22 mouse cellular contexts compared by ENCODE assay signal in genomic region chr15:88386711-88387110, GRCm38 (mm10).
A peak's percentile ranks its signal among the peaks of the same experiment; 100 is the strongest.
DNase-seq lines count a peak whose midpoint lies in the region; ATAC-seq and TF ChIP-seq lines count a peak whose summit lies in the region.
"Had no signal": no experiment of that assay in that cellular context is flagged by ENCODE, and none has a peak within 500 bp of the region (broad histone marks: within the 10 kb centered on the region; RNA-seq: fewer than 3 reads in every experiment).

No protein-coding gene starts in this region.

- no peaks in the 10 kb centered on the region for H3K9me3 ChIP-seq in forebrain, embryonic 12.5 days
- no peaks in the 10 kb centered on the region for H3K9me3 ChIP-seq in forebrain, postnatal 0 days (ENCODE audit: low read length)
- H3K9me3 ChIP-seq in forebrain, embryonic 14.5 days (replicated peaks; ENCODE audit: control insufficient read depth, low read length) = 0 out of 2 replicates have a peak, but pooled peaks cover 2% of the 10 kb centered on the region
- H3K9me3 ChIP-seq in midbrain, embryonic 11.5 days (ENCODE audit: control insufficient read depth, low read length) = no peaks in the 10 kb centered on the region
- H3K9me3 ChIP-seq: embryonic facial prominence, embryonic 15.5 days; hindbrain, embryonic 13.5 days had no signal

- H3K4me1 ChIP-seq in forebrain, embryonic 12.5 days = peaks cover 12% of the 10 kb centered on the region; the same call in 1 of the 2 replicates
- H3K4me1 ChIP-seq in forebrain, postnatal 0 days (ENCODE audit: insufficient read depth) = no peaks in the 10 kb centered on the region
- peaks cover 18% of the 10 kb centered on the region for H3K4me1 ChIP-seq in forebrain, embryonic 14.5 days (ENCODE audit: control insufficient read depth, insufficient read depth, low read length)
- H3K4me1 ChIP-seq in midbrain, embryonic 11.5 days (ENCODE audit: control insufficient read depth, insufficient read depth, low read length) = no peaks in the 10 kb centered on the region
- H3K4me1 ChIP-seq: embryonic facial prominence, embryonic 15.5 days; heart, embryonic 13.5 days had no signal

- no peak for DNase-seq in forebrain, postnatal 0 days
- DNase-seq in adrenal gland, adult 8-10 months = peak; percentile 49
- peak; percentile 4 for DNase-seq in adrenal gland, postnatal 10 days
- peak; percentile 79 for DNase-seq in forebrain, embryonic 14.5 days (ENCODE audit: low spot score)
- DNase-seq in midbrain, embryonic 11.5 days (ENCODE audit: low spot score, missing footprints) = no peak
- no peak for DNase-seq in Muller cell, postnatal 12 days (ENCODE audit: inconsistent ontology term)
- DNase-seq: cerebellum, adult 11 months; cerebellum, adult 8-10 months; cerebellum, postnatal 14 days; embryo, embryonic 11 days; gastrocnemius, adult 2 months; gastrocnemius, postnatal 36 days; heart, adult 11 months; heart, postnatal 36 days; kidney, adult 11 months; kidney, adult 9 months had no signal

- WGBS in forebrain, embryonic 12.5 days = 32% methylated on average over 6 of the region's 6 CpGs
- 25% methylated on average over 6 of the region's 6 CpGs for WGBS in forebrain, postnatal 0 days
- 14% methylated on average over 6 of the region's 6 CpGs for WGBS in forebrain, embryonic 14.5 days
- WGBS in midbrain, embryonic 11.5 days = 84% methylated on average over 6 of the region's 6 CpGs

- no peaks in the 10 kb centered on the region for H3K36me3 ChIP-seq in forebrain, embryonic 12.5 days (replicated peaks)
- H3K36me3 ChIP-seq in forebrain, postnatal 0 days (ENCODE audit: insufficient read depth) = no peaks in the 10 kb centered on the region
- no peaks in the 10 kb centered on the region for H3K36me3 ChIP-seq in forebrain, embryonic 14.5 days (ENCODE audit: control insufficient read depth, insufficient read depth, low read length)
- no peaks in the 10 kb centered on the region for H3K36me3 ChIP-seq in midbrain, embryonic 11.5 days (ENCODE audit: control insufficient read depth, insufficient read depth, low read length)
- H3K36me3 ChIP-seq: embryonic facial prominence, embryonic 15.5 days; heart, embryonic 13.5 days; hindbrain, embryonic 13.5 days had no signal

- TF ChIP-seq CTCF in forebrain, postnatal 0 days (IDR thresholded peaks at IDR 0.05; ENCODE audit: low read depth) = no peak

- H3K27me3 ChIP-seq in forebrain, embryonic 12.5 days = peaks cover 28% of the 10 kb centered on the region
- H3K27me3 ChIP-seq in forebrain, postnatal 0 days (ENCODE audit: insufficient read depth, low read length) = no peaks in the 10 kb centered on the region
- no peaks in the 10 kb centered on the region for H3K27me3 ChIP-seq in forebrain, embryonic 14.5 days (replicated peaks; ENCODE audit: control insufficient read depth, insufficient read depth, low read length)
- H3K27me3 ChIP-seq in midbrain, embryonic 11.5 days (ENCODE audit: control insufficient read depth, insufficient read depth, low read length) = no peaks in the 10 kb centered on the region
- H3K27me3 ChIP-seq: embryonic facial prominence, embryonic 15.5 days had no signal

- no peak overlapping the region for H3K4me2 ChIP-seq in forebrain, embryonic 12.5 days
- H3K4me2 ChIP-seq in forebrain, postnatal 0 days (ENCODE audit: low read depth) = no peak overlapping the region
- H3K4me2 ChIP-seq in forebrain, embryonic 14.5 days (ENCODE audit: low read length) = no peak overlapping the region
- no peak overlapping the region for H3K4me2 ChIP-seq in midbrain, embryonic 11.5 days
- H3K4me2 ChIP-seq: embryonic facial prominence, embryonic 15.5 days; heart, embryonic 13.5 days; hindbrain, embryonic 13.5 days had no signal

- H3K9ac ChIP-seq in forebrain, embryonic 12.5 days = no peak overlapping the region
- H3K9ac ChIP-seq in forebrain, postnatal 0 days = no peak overlapping the region
- H3K9ac ChIP-seq in forebrain, embryonic 14.5 days (ENCODE audit: low read length) = no peak overlapping the region
- no peak overlapping the region for H3K9ac ChIP-seq in midbrain, embryonic 11.5 days (ENCODE audit: low read length)
- H3K9ac ChIP-seq: embryonic facial prominence, embryonic 15.5 days; heart, embryonic 13.5 days; hindbrain, embryonic 13.5 days had no signal

- ATAC-seq in forebrain, embryonic 12.5 days (ENCODE audit: low FRiP score) = peak; percentile 30; the same call in 1 of the 2 replicates
- ATAC-seq in forebrain, postnatal 0 days = no peak
- ATAC-seq in forebrain, embryonic 14.5 days = peak; percentile 78
- ATAC-seq in midbrain, embryonic 11.5 days (ENCODE audit: low FRiP score) = no peak
- ATAC-seq: hindbrain, postnatal 0 days had no signal

- H3K27ac ChIP-seq in forebrain, embryonic 12.5 days = no peak overlapping the region
- no peak overlapping the region for H3K27ac ChIP-seq in forebrain, postnatal 0 days (ENCODE audit: low read depth, low read length)
- no peak overlapping the region for H3K27ac ChIP-seq in forebrain, embryonic 14.5 days (ENCODE audit: low read depth, low read length)
- no peak overlapping the region for H3K27ac ChIP-seq in midbrain, embryonic 11.5 days (ENCODE audit: low read depth, low read length)
- H3K27ac ChIP-seq: embryonic facial prominence, embryonic 15.5 days; gastrocnemius, adult 2 months; heart, embryonic 13.5 days; hindbrain, embryonic 13.5 days; hindbrain, postnatal 0 days had no signal

- no peak overlapping the region for H3K4me3 ChIP-seq in forebrain, embryonic 12.5 days (replicated peaks)
- no peak overlapping the region for H3K4me3 ChIP-seq in forebrain, postnatal 0 days (ENCODE audit: low read depth, low read length)
- H3K4me3 ChIP-seq in forebrain, embryonic 14.5 days (ENCODE audit: low read depth, low read length) = no peak overlapping the region
- no peak overlapping the region for H3K4me3 ChIP-seq in midbrain, embryonic 11.5 days (ENCODE audit: low read depth, low read length)
- H3K4me3 ChIP-seq: embryonic facial prominence, embryonic 15.5 days; erythroblast, embryonic 14.5 days; gastrocnemius, adult 2 months; heart, embryonic 13.5 days; hindbrain, embryonic 13.5 days had no signal

Comparison
In these comparisons a context has a peak if more than half of its experiments do, and no peak if none do; other contexts are left out.
1. ATAC-seq: peak in forebrain, embryonic 12.5 days (single experiment) and forebrain, embryonic 14.5 days (single experiment); none in forebrain, postnatal 0 days (single experiment) and midbrain, embryonic 11.5 days (single experiment).
2. DNase-seq: peak in adrenal gland, adult 8-10 months (single experiment), adrenal gland, postnatal 10 days (single experiment) and forebrain, embryonic 14.5 days (single experiment); none in forebrain, postnatal 0 days (single experiment), midbrain, embryonic 11.5 days (single experiment) and Muller cell, postnatal 12 days (single experiment).